Mouse (Mus musculus): ENCODE results near the gene Sub1. TPM values are rescaled to one million over a fixed set of nuclear protein-coding genes. Genes with fewer than 3 reads are reported as not detected.

Gene Sub1
- polyA plus RNA-seq, 1 experiment from 2014 or later: 671 TPM

GRCm38 (mm10) chr15:12010602-12011044 is 13.8 kb upstream of the Sub1 start:
- no peaks in the 10 kb centered on the region for H3K36me3 ChIP-seq (ENCODE audit: insufficient read depth)
- H3K27ac ChIP-seq (ENCODE audit: low read depth): no peak overlapping the region
- TF ChIP-seq CTCF (IDR thresholded peaks at IDR 0.05; ENCODE audit: low read depth): no peak
- H3K4me3 ChIP-seq (ENCODE audit: low read depth, low read length): peak overlapping the region; percentile 36
- WGBS: 21% methylated on average over 18 of the region's 18 CpGs
- no peak; the same call in 1 of the 2 replicates for ATAC-seq (ENCODE audit: insufficient read depth)
- H3K27me3 ChIP-seq (ENCODE audit: insufficient read depth, low read length): no peaks in the 10 kb centered on the region
- peak overlapping the region; percentile 65 for H3K4me2 ChIP-seq
- H3K9me3 ChIP-seq (ENCODE audit: low read depth, low read length): no peaks in the 10 kb centered on the region
- no peaks in the 10 kb centered on the region for H3K4me1 ChIP-seq (ENCODE audit: insufficient read depth)
- DNase-seq: peak; percentile 33
- H3K9ac ChIP-seq: peak overlapping the region; percentile 48

- H3K27me3 ChIP-seq (ENCODE audit: insufficient read depth, low read length): no peaks in the 10 kb centered on the region
- no peak for ATAC-seq (ENCODE audit: insufficient read depth)
- H3K4me2 ChIP-seq: peak overlapping the region; percentile 65
- no peak for TF ChIP-seq CTCF (IDR thresholded peaks at IDR 0.05; ENCODE audit: low read depth)
- peak overlapping the region; percentile 36 for H3K4me3 ChIP-seq (ENCODE audit: low read depth, low read length)
- H3K27ac ChIP-seq (ENCODE audit: low read depth): no peak overlapping the region
- no peaks in the 10 kb centered on the region for H3K9me3 ChIP-seq (ENCODE audit: low read depth, low read length)
- no peak for DNase-seq
- 46% methylated on average over 23 of the region's 23 CpGs for WGBS
- H3K36me3 ChIP-seq (ENCODE audit: insufficient read depth): no peaks in the 10 kb centered on the region
- H3K4me1 ChIP-seq (ENCODE audit: insufficient read depth): no peaks in the 10 kb centered on the region
- H3K9ac ChIP-seq: peak overlapping the region; percentile 48
These were observed 13.2 kb upstream of the Sub1 start for GRCm38 (mm10) chr15:12009712-12010601.

GRCm38 (mm10) chr15:12008894-12009293 is 12.1 kb upstream of the Sub1 start:
- Histone ChIP-seq H3K36me3 (ENCODE audit: insufficient read depth) (no peaks in the 10 kb centered on the region), H3K9ac (no peak overlapping the region), H3K4me1 (ENCODE audit: insufficient read depth) (no peaks in the 10 kb centered on the region), H3K4me3 (ENCODE audit: low read depth, low read length) (no peak overlapping the region), H3K9me3 (ENCODE audit: low read depth, low read length) (no peaks in the 10 kb centered on the region), H3K27me3 (ENCODE audit: insufficient read depth, low read length) (no peaks in the 10 kb centered on the region), H3K27ac (ENCODE audit: low read depth) (no peak overlapping the region), H3K4me2 (no peak overlapping the region)
- DNase-seq: no peak
- ATAC-seq (ENCODE audit: insufficient read depth): no peak
- WGBS: 88% methylated on average over 5 of the region's 5 CpGs
- TF ChIP-seq CTCF (IDR thresholded peaks at IDR 0.05; ENCODE audit: low read depth): no peak

GRCm38 (mm10) chr15:12007971-12008800 is 11.4 kb upstream of the Sub1 start:
- Histone ChIP-seq H3K27me3 (ENCODE audit: insufficient read depth, low read length) (no peaks in the 10 kb centered on the region), H3K4me1 (ENCODE audit: insufficient read depth) (no peaks in the 10 kb centered on the region), H3K9ac (no peak overlapping the region), H3K27ac (ENCODE audit: low read depth) (no peak overlapping the region), H3K9me3 (ENCODE audit: low read depth, low read length) (no peaks in the 10 kb centered on the region), H3K36me3 (ENCODE audit: insufficient read depth) (no peaks in the 10 kb centered on the region), H3K4me2 (no peak overlapping the region), H3K4me3 (ENCODE audit: low read depth, low read length) (no peak overlapping the region)
- ATAC-seq (ENCODE audit: insufficient read depth): no peak
- DNase-seq: no peak
- 0 out of 2 replicates have a peak, but pooled peaks have one; percentile 1 for TF ChIP-seq CTCF (IDR thresholded peaks at IDR 0.05; ENCODE audit: low read depth)
- WGBS: 55% methylated on average over 13 of the region's 13 CpGs

GRCm38 (mm10) chr15:12007421-12007820 is 10.6 kb upstream of the Sub1 start:
- Histone ChIP-seq H3K27me3 (ENCODE audit: insufficient read depth, low read length) (no peaks in the 10 kb centered on the region), H3K27ac (ENCODE audit: low read depth) (no peak overlapping the region), H3K9me3 (ENCODE audit: low read depth, low read length) (no peaks in the 10 kb centered on the region), H3K36me3 (ENCODE audit: insufficient read depth) (no peaks in the 10 kb centered on the region), H3K4me3 (ENCODE audit: low read depth, low read length) (no peak overlapping the region), H3K4me1 (ENCODE audit: insufficient read depth) (no peaks in the 10 kb centered on the region), H3K9ac (no peak overlapping the region), H3K4me2 (no peak overlapping the region)
- no peak for DNase-seq
- no peak for ATAC-seq (ENCODE audit: insufficient read depth)
- TF ChIP-seq CTCF (IDR thresholded peaks at IDR 0.05; ENCODE audit: low read depth): no peak
- 73% methylated on average over 7 of the region's 7 CpGs for WGBS

- TF ChIP-seq CTCF (IDR thresholded peaks at IDR 0.05; ENCODE audit: low read depth): no peak
- Histone ChIP-seq H3K4me2 (no peak overlapping the region), H3K27ac (ENCODE audit: low read depth) (no peak overlapping the region), H3K9ac (no peak overlapping the region), H3K27me3 (ENCODE audit: insufficient read depth, low read length) (no peaks in the 10 kb centered on the region), H3K36me3 (ENCODE audit: insufficient read depth) (no peaks in the 10 kb centered on the region), H3K9me3 (ENCODE audit: low read depth, low read length) (no peaks in the 10 kb centered on the region), H3K4me3 (ENCODE audit: low read depth, low read length) (no peak overlapping the region), H3K4me1 (ENCODE audit: insufficient read depth) (no peaks in the 10 kb centered on the region)
- DNase-seq (no peak), ATAC-seq (ENCODE audit: insufficient read depth) (no peak)
- 92% methylated on average over 6 of the region's 6 CpGs for WGBS
These were observed 9.4 kb upstream of the Sub1 start for GRCm38 (mm10) chr15:12006169-12006568.

GRCm38 (mm10) chr15:11995815-11996201 is 975 bp downstream of the Sub1 start:
- Histone ChIP-seq H3K9me3 (ENCODE audit: low read depth, low read length) (no peaks in the 10 kb centered on the region), H3K27ac (ENCODE audit: low read depth) (peak overlapping the region; percentile 91), H3K9ac (peak overlapping the region; percentile 98), H3K4me1 (ENCODE audit: insufficient read depth) (no peaks in the 10 kb centered on the region), H3K27me3 (ENCODE audit: insufficient read depth, low read length) (no peaks in the 10 kb centered on the region), H3K4me3 (ENCODE audit: low read depth, low read length) (peak overlapping the region; percentile 99), H3K36me3 (ENCODE audit: insufficient read depth) (peaks cover 26% of the 10 kb centered on the region), H3K4me2 (peak overlapping the region; percentile 84)
- TF ChIP-seq CTCF (IDR thresholded peaks at IDR 0.05; ENCODE audit: low read depth): no peak
- WGBS: under 1% methylated on average over 33 of the region's 33 CpGs
- DNase-seq (peak; percentile 99), ATAC-seq (ENCODE audit: insufficient read depth) (peak; percentile 97)
